Mouse (Mus musculus) brain, embryonic 18.5 days (tissue): Measurements from ENCODE around the gene Gm21797.
"Not testable (repeated sequence)": the region's sequence is repeated elsewhere in the genome, so short reads cannot be mapped to it uniquely, and the experiment has no call there.

Experiments
- DNase-seq: peaks from one replicate; pipeline ENCODE4 v3.0.0-alpha.2; 2012; ENCODE audit warnings: low read depth, low spot score

Gm21797 gene

GRCm38 (mm10) chrY:40775665-40776064 lies at the start of gene Gm21797:
Gm21797 (minus strand) TSS chrY:40775765.
- not testable (repeated sequence) for DNase-seq

GRCm38 (mm10) chrY:40804614-40805013 lies 29.0 kb upstream of the Gm21797 start, which contains the start of gene Gm20795:
Gm20795 (plus strand) TSS chrY:40804914.
- DNase-seq = not testable (repeated sequence)
